Mouse (Mus musculus) spleen, adult 18-20 months (tissue): Measurements from ENCODE around the gene Ell.
"Not testable (repeated sequence)": the region's sequence is repeated elsewhere in the genome, so short reads cannot be mapped to it uniquely, and the experiment has no call there.

Experiments
- DNase-seq, 2 experiments: peaks; one replicate each; pipeline ENCODE4 v3.0.0; 2022; ENCODE audit warnings: mixed read lengths in 2 of 2

Gene Ell

DNA sequence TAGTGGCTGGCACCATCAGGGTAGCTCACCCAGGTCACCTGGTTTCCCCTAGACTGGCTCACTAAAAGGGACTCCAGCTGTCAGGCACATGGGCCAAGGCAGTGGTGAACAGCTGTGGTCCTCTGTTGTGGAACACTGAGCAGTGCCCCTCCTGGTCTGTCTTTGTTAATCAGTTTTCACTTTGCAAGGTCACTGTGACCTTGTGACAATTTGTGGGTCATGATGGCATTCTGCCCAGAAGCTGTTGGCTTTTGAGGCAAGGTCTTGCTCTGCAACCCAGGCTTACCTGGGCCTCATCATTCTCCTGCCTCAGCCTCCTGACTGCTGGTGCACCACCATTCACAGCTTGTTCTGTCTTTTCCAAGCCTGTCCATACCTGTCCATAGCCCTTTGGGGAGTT, 31.1 kb downstream of the Ell start:
- DNase-seq = no peak

DNA sequence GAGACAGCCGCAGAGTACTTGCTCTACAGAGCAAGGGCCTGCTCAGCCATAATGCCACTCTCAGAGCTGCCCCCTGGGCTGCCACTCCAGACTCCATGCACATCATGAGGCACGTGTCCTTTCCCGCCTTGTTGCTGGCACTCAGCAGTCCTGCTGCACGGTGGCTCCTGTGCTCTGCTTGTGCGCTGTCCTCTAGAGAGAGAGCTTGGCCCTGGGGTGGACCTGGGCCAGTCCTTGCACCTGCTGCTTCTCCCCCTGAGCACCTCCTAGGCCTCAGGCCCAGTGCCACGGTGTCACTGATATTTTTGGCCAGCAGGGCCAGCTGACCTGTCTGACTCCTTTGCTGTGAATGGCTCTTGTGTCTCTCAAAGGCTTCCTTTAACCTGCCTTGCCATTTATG, 31.7 kb downstream of the Ell start:
- no peak for DNase-seq

DNA sequence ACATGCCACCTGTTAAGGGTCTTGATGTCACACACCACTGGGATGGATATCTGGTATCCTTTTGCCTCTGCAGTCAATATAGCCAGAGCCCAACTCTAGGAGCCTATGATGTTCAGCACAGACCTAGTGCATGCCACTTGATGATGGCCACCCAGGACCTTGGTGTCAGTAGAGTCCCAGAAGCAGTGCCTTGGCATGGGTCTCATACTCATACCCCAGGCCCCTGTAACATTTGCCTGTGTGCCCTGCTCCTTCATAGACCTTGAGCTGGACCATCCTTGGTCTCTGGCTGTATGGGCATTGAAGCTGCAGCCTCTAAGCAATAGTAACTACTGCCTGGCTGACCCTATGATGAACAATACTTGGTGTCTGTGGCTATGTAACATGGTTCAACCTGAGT, 35.0 kb downstream of the Ell start:
- no peak for DNase-seq

DNA sequence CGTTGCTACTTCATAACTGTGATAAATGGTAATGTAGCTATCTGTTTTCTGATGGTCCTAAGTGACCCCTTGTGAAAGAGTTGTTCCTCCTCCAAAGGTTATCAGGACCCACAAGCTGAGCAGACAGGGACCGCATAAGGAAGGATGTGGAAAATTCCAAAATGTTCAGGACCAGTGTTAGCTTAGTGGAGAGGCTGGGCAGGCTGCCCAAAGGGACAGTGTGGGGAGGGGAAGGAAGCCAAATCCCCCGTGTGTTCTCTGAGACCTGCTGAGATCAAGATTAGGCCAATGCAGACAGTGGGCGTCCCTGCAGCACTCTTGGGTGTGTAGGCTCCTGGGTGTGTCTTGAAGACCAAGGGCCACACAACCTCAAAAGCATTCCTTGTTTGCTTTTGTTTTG, 35.7 kb downstream of the Ell start:
- DNase-seq = no peak

DNA sequence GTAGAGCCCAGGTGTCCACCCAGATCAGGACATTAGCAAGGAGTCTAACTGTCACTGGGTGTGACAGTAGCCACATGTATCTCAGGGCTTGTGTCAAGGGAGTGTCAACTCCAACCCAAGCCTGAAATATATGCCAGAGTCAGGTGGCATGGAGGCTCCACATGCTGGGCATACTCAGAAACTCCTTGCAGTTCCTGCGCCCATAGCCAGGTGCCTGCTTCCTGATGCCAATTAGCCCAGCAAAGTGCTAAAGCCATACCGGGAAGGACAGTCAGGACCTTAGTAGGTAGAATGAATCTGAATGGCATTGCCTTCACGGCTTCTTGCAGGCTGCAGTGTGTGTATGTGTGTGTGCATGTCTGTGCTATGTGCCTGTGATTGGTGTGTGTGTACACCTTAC, 38.0 kb downstream of the Ell start:
- no peak for DNase-seq

DNA sequence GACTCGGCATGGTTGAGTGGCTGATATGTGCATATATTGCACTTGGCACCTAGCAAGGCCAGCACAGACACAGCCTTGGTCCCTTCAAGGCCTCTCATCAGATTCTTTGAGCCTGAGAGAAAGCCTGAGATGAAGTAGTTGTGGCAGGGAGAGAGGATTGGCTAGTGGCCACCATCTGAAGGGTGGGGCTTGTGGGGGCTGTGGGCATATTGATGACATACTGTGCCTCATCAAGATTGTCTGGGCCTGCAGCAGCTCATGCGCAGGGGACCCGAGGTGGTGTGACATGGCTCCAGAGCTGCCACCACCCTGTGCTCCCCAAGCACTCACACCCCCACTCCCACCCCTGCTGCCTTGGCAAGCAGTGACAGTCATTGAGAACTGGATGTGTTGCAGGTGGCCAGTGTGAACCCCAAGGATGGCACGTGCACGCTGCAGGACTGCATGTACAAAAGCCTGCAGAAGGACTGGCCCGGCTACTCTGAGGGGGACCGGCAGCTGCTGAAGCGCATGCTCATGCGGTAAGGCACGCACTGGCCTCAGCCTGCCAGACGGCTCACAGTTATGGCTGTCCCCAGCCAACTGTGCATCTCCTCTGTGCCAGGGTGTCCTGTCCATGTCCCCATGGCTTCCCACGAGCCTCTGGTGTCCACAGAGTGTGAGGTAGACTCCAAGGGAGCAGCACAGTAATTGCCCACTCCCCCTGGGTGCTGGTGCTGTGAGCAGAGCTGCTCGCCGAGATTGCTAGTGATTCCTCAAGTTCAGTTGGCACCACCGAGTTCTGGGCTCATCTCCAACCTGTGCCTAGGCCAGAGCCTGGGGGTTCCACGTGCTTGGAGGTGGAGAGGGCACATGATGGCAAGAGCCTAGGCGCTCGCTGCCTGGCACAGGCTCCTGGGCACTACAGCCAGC, 44.5 kb downstream of the Ell start:
- no peak for DNase-seq

DNA sequence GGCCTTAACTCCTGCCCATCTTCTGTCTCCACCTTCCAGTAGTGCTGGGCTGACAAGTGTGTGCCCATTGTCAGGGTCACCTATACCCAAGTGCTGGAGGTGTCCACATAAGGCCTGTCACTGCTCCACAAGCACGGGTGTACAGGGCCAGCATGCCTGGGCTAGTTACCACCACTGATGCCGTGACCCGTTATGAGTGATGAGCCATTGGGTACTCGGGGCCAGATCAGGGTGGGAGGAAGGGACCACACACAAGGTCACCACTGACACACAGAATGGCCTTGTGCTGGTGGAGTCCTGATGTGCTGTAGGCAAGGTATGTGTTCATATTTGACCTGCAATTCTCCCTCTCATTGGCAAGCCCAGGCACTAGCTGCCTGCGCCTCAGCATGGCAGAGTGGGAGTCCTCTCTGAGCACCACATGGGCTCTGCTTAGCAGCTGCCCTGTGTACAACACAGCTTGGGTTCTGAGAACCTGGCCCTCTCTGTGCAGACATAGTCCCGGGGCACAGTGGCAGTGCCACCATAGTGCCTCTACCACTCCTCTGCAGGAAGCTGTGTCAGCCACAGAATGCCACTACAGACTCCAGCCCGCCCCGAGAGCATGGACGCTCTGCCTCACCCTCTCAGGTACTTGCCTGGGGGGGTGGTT, 45.5 kb downstream of the Ell start:
- no peak for DNase-seq

DNA sequence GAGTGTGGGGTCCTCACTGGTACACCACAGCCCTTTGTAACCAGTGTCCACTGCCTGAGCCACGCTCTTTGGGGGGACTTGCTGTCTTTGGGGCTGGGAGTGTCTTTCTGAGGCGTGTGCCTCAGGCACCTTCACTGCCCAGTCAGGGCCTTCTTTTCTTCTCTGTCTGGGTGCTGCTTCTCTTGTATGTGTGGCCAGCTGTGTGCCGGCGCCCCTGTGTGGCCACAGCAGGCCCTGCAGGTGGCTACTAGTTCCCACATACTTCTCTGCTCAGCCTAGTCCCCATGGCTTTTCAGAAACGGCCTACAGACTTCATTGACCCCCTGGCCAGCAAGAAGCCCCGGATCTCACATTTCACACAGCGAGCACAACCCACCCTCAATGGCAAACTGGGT, 46.0 kb downstream of the Ell start:
- DNase-seq = peak in 1 of 2 experiments; percentile 60

DNA sequence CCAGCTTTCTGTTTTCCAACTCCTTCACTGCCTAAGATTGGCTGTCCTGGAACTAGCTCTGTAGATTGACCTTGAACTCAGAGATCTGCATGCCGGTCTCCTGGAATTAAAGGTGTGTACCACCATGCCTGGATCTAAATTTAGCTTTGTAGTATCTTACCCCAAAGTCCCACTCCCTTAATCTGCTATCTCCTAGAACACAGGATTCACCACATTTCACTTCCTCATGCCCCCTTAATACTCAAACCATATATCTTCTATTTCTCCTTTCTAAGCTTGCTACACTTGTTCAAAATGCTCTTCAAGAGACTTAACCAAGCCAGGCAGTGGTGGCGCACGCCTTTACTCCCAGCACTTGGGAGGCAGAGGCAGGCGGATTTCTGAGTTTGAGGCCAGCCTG, 48.7 kb downstream of the Ell start:
- not testable (repeated sequence) for DNase-seq

DNA sequence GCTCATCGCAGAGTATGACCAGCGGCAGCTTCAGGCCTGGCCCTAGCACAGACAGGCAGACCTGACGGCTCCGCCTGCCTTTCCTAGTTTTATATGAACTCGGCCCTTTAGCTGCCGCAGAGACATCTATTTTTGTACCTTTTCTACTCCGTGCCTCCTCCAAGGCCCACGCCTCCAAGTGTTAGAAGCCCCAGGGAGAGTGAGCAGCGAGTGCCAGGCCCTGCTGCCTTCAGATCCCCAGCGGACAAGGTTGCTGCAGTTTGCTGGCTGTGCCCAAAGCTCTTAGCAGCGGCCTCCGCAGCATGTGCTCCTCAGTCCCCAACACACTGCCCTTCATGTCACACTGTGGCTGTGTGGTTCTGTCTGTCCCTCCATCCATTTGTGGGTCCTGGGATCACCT, 52.3 kb downstream of the Ell start:
- no peak for DNase-seq

DNA sequence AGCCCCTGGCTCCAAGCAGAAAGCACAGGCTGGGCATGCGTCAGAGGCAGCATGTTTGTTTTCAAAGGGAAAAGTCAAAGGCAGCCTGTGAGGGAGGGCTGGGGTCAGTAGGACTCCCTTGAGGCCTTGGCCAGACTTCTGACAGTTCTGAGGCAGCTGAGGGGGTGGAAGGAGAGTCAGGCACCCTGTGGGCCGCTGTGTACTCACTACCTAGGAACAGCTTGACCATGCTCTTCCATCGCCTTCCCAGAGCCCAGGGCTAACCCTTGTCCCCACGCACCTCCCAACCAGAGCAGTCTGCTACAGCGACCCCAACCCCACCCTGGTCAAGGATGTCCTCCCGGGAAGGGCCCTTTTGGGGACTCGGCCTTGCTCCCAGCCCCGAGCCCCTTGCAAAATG, 53.9 kb downstream of the Ell start:
- no peak for DNase-seq

DNA sequence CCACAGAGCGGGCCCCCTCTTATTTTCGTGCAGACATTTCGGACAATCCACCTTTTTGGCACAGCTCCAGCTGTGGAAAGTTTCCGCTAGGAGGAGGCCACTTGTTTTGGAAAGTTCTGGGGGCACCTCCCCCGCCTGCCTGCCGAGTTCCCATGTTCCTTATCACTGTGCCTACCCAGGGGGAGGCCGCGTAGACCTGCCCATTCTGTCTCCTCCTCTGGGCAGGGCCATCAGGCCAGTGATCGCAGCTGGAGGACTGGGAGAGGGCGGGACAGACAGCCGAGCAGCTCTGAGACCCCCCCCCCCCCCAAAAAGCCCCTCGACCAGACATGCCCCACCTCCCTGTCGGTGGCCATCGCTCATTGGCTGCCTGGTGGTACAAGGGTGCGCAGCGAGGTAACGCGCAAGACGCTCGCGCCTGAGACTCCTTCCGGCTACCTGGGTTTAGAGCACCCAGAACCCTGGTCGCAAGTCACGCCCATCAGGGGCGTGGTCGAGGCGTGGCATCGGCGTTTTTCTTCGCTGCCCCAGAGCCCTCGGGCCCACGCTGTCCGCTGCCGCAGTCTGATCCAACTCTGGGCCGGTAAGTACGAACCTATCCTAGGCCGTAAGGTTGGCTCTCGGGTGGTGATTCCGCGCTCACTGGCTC, 54.8 kb downstream of the Ell start, which contains the start of gene Isyna1:
Gene Isyna1 (plus strand): TSS at position 413 of the 649 bp plus-strand sequence.
- DNase-seq = peak; percentile 89 to 91

DNA sequence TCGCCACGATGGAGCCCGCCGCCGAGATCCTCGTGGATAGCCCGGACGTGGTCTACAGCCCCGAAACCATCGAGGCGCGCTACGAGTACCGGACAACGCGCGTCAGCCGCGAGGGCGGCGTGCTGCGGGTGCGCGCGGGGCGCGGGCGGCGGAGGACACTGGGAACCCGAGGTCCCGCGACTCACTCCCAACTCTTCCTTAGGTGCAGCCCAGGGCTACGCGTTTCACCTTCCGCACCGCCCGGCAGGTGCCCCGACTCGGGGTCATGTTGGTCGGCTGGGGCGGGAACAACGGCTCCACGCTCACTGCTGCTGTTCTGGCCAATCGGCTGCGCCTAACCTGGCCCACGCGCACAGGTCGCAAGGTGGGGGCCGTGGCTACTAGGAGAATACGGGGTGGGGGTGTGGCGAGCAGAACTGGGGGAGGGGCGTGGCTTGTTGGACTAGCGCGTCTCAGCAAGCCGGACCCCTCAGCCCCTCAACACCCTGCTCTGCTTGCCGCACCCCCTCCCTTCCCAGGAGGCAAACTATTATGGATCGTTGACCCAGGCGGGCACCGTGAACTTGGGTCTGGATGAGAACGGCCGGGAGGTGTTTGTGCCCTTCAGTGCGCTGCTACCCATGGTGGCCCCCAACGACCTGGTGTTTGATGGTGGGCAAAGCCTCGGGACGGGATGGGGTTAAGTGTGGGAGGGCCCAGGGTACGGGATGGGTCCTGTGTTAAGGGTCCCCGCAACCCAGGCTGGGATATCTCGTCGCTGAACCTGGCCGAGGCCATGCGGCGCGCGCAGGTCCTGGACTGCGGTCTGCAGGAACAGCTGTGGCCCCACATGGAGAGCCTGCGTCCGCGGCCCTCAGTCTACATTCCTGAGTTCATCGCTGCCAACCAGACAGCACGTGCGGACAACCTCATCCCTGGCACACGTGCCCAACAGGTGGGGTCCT, 55.6 kb downstream of the Ell start:
- DNase-seq = no peak

DNA sequence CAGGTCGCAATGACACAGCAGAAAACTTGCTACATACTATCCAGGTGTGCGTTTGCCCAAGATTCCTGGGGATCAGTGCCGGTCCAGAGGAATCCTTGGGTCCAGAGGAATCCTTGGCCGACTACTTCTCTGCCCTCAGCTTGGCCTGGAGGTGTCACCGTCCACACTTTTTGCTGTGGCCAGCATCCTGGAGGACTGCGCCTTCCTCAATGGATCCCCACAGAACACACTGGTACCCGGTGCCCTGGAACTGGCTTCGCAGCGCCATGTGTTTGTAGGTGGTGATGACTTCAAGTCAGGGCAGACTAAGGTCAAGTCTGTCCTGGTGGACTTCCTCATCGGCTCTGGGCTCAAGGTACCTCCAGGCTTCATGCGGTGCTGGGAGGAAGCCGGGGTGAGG, 56.6 kb downstream of the Ell start:
- DNase-seq = no peak

DNA sequence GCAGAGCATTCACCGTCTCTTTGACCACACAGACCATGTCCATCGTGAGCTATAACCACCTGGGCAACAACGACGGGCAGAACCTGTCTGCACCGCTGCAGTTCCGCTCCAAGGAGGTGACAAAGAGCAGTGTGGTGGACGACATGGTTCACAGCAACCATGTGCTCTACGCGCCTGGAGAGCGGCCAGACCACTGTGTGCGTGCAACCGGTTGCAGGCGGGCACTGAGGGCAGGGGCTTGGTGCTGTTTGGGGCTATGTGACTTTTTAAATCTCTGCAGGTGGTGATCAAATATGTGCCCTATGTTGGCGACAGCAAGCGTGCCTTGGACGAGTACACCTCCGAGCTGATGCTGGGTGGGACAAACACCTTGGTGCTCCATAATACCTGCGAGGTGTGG, 57.0 kb downstream of the Ell start:
- DNase-seq = no peak

DNA sequence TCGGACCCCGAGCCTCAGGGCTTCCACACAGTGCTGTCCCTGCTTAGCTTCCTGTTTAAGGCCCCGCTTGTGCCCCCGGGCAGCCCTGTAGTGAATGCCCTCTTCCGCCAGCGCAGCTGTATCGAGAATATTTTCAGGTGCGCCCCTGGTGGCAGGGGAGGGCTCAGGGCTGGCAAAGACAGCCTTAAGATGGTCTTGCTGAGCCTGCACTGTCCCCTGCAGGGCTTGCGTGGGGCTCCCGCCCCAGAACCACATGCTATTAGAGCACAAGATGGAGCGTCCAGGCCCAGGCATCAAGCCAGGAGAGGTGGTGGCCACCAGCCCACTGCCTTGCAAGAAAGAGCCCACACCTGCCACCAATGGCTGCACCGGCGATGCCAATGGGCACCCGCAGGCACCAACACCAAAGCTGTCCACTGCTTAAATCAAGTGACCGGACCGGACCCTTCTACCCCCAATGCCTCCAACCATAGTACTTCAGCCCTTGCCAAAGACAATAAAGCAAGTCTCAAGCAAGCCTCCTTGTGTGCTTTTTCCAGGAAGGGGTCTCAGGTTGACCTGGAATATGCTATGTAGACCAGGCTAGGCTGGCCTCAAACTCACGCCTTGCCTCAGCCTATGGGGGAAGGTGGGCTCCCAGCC, 57.6 kb downstream of the Ell start:
- peak in 1 of 2 experiments; percentile 42 for DNase-seq

DNA sequence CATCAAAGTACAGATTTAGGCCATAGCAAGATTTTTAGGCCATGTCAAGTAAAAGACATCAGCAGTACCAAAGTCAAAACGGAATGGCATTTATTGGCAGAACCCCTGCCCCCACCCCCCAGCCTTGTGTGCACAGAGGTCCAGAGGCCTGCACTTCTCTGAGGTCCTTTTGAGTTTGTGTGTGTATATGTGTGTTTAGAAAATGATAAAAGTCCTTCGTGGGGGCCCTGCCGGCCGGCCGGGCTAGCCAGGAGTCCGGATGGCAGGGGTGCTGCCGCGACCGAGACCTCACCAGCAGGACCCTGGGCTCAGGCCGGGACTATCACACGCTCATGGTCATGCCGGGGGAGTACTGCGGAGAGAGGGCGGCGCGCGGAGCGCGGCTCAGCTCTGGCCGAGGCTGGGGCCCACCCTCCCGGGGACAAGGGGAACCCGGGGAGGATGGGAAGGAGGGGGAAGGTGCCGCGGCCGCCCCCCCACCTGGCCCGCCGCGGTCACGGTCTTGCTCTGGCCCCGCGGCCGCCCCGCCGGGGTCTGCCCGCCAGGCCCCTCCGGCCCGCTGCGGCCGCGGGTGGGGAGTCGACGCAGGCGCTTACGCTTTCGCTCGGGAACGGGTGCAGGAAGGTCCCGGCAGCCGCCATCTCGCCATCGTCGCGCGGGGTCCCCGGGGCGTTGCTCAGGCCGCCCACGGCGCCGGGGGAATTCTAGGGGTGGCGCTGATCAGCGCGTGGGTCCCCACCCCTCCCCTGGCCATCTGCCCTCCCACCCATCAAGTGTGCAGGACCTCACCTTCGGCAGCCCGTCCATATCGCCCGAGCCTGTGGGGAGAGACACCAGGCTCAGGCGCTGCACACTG, 58.4 kb downstream of the Ell start:
- no peak for DNase-seq

DNA sequence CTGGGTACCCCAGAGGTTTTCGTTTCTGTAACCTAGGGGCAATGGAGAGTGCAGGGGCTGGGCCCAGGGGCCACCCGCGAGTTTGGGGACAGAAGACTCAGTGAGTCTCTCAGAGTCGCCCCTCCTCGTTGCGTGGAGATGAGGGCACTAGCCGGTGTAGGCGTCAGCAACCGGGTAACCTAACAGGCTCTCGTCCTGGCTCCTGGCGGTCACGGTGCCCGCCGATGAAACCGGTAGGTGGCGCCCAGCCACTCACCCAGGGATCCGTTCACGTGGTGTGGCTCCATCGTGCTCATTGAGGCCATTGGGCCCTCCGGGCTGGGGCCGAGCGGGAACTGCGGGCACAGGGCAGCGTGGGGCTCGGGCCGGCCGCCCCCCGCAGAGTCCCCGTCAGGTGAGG, 59.0 kb downstream of the Ell start:
- no peak for DNase-seq

DNA sequence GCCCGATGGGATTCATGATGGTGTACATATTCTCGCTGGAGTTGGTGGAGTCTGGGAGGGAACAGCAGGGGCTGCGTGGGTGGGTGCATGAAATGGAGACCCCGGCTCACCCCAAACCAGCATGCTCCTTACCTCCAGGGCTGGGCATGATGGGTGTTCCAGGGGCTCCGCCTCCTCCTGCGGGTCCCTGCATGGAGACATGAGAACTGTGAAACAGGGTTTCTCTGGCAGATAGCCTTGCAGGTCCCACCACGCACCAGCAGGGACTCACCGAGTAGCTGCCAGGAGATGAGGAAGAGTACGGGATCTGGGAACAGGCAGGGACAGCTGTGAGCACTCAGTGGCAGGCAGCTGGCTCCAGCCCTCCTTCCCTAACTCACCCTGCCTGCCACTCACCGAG, 59.5 kb downstream of the Ell start:
- no peak for DNase-seq

DNA sequence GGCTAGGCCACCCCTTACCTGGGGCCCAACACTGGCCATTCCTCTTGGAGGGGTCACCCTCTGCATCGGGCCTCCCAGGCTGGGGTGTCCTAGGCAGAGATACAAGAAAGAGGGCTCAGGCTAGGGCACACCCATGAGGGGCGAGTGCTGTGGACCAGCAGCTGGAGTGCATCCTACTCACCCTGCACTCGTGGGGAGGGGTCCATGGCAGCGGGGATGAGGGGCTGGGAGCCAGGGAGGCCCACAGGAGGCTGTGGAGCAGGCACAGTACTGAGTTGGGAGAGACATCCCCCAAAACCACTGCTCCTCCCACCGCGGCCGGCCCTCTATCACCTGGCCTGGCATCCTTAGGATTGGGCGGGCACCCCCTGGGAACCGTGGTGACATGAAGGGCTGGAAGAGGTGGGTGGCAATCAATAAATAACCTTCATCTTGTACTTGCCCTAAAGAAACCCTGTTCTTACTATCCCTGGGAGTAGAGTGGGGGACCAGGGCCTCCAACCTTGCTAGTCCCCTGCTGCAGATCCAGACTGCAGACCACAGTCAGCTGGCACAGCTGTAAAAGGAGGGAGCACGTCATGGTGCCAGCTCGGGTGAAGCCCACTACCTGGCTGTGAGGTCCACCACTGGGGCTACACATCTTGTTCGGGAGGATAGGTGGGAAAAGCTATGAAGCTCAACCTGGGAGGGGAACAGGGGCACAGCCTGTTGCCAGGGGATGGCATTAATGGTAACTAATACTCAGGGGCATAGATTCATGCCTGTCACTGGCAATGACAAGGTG, 60.4 kb downstream of the Ell start:
- no peak for DNase-seq
